Mouse (Mus musculus) heart, embryonic 12.5 days (tissue): ENCODE data around the gene Slc30a10. TPM values are rescaled to one million over a fixed set of nuclear protein-coding genes. Genes with fewer than 3 reads are reported as not detected.

Experiments
- ATAC-seq: fragments of 200-750 bp; cut with Nextera tagmentation; 2 replicates; pipeline ENCODE4 v1.8.0; 2017; ENCODE audit warnings: moderate TSS enrichment, moderate library complexity; ENCODE audit not compliant: insufficient number of reproducible peaks, low FRiP score
- H3K27ac ChIP-seq: fragments of 300-500 bp; sonication (generic); 2 replicates; pipeline ENCODE4 v1.5.1; 2016; ENCODE audit warnings: mild to moderate bottlenecking, moderate library complexity; ENCODE audit not compliant: poor library complexity, severe bottlenecking
- H3K27me3 ChIP-seq: fragments of 300-500 bp; sonication (generic); replicated peaks from 2 replicates; pipeline ENCODE4 v1.6.1; 2016; ENCODE audit warnings: mild to moderate bottlenecking, moderate library complexity
- H3K36me3 ChIP-seq: fragments of 300-500 bp; sonication (generic); 2 replicates; pipeline ENCODE4 v1.6.1; 2016; ENCODE audit warnings: mild to moderate bottlenecking, moderate library complexity
- H3K4me1 ChIP-seq: fragments of 300-500 bp; sonication (generic); replicated peaks from 2 replicates; pipeline ENCODE4 v1.6.1; 2016; ENCODE audit warnings: mild to moderate bottlenecking
- H3K4me2 ChIP-seq: fragments of 300-500 bp; sonication (generic); 2 replicates; pipeline ENCODE4 v1.6.1; 2016; ENCODE audit warnings: mild to moderate bottlenecking, moderate library complexity
- H3K4me3 ChIP-seq: fragments of 300-500 bp; sonication (generic); 2 replicates; pipeline ENCODE4 v1.5.1; 2016; ENCODE audit warnings: mild to moderate bottlenecking
- H3K9ac ChIP-seq: fragments of 300-500 bp; sonication (generic); 2 replicates; pipeline ENCODE4 v1.6.1; 2016; ENCODE audit warnings: mild to moderate bottlenecking, moderate library complexity
- H3K9me3 ChIP-seq: fragments of 300-500 bp; sonication (generic); replicated peaks from 2 replicates; pipeline ENCODE4 v1.6.1; 2016; ENCODE audit warnings: mild to moderate bottlenecking, moderate library complexity
- WGBS: fragments of 180-500 bp; shearing (Covaris S2); methylation state at CpG from one replicate; pipeline ENCODE4 v1.1.7; 2016; 5-methylcytosine and 5-hydroxymethylcytosine counted together
- polyA plus RNA-seq: library from polyadenylated mRNA; unstranded; fragments of >200 nt; fragmentation: Nextera tagmentation; extraction: Ambion mirVana; gene quantifications from 2 replicates; pipeline ENCODE4 v1.2.1, GENCODE M21; 2016

Gene Slc30a10
- polyA plus RNA-seq = 1.5 and 1.8 TPM in 2 replicates

- peak; percentile 93 for ATAC-seq
- 0 out of 2 replicates have a peak, but pooled peaks cover 5% of the 10 kb centered on the region for H3K9me3 ChIP-seq
- peaks cover 58% of the 10 kb centered on the region for H3K27me3 ChIP-seq
- H3K9ac ChIP-seq = peak within 1 kb of the TSS; percentile 69
- WGBS = 2% methylated on average over 18 of the region's 18 CpGs
- H3K4me1 ChIP-seq = peaks cover 4% of the 10 kb centered on the region
- H3K4me3 ChIP-seq = peak within 1 kb of the TSS; percentile 63
- no peaks in the 10 kb centered on the region for H3K36me3 ChIP-seq
- peak within 1 kb of the TSS; percentile 53 for H3K27ac ChIP-seq
- H3K4me2 ChIP-seq = peak within 1 kb of the TSS; percentile 99
These were observed at the start of gene Slc30a10 for GRCm38 (mm10) chr1:185454575-185454954. Gene Slc30a10 (plus strand): TSS chr1:185454848.

GRCm38 (mm10) chr1:185405921-185406320 lies 48.7 kb upstream of the Slc30a10 start:
- WGBS = 72% methylated on average over 10 of the region's 10 CpGs

GRCm38 (mm10) chr1:185409831-185410230 lies 44.8 kb upstream of the Slc30a10 start:
- Histone ChIP-seq H3K4me3 (no peak overlapping the region), H3K27ac (no peak overlapping the region), H3K36me3 (peaks cover 69% of the 10 kb centered on the region), H3K9ac (no peak overlapping the region), H3K4me1 (no peaks in the 10 kb centered on the region; the same call in 1 of the 2 replicates), H3K27me3 (no peaks in the 10 kb centered on the region), H3K9me3 (no peaks in the 10 kb centered on the region), H3K4me2 (no peak overlapping the region)
- ATAC-seq = no peak
- 77% methylated on average over 3 of the region's 3 CpGs for WGBS

More at GRCm38 (mm10) chr1:185405921-185406320, 48.7 kb upstream of the Slc30a10 start:
- ATAC-seq = no peak
- H3K36me3 ChIP-seq = peaks cover 68% of the 10 kb centered on the region
- H3K27me3 ChIP-seq = no peaks in the 10 kb centered on the region
- H3K27ac ChIP-seq = no peak overlapping the region
- H3K9me3 ChIP-seq = no peaks in the 10 kb centered on the region
- H3K4me3 ChIP-seq = no peak overlapping the region
- H3K4me2 ChIP-seq = no peak overlapping the region
- no peaks in the 10 kb centered on the region; the same call in 1 of the 2 replicates for H3K4me1 ChIP-seq
- H3K9ac ChIP-seq = no peak overlapping the region

- no peak for ATAC-seq
- Histone ChIP-seq H3K36me3 (peaks cover 76% of the 10 kb centered on the region), H3K27ac (no peak overlapping the region), H3K4me3 (no peak overlapping the region), H3K9me3 (no peaks in the 10 kb centered on the region), H3K9ac (no peak overlapping the region), H3K4me1 (no peaks in the 10 kb centered on the region), H3K27me3 (no peaks in the 10 kb centered on the region), H3K4me2 (no peak overlapping the region)
- WGBS = 92% methylated on average over 9 of the region's 9 CpGs
These were observed 36.6 kb upstream of the Slc30a10 start for GRCm38 (mm10) chr1:185418011-185418410.

GRCm38 (mm10) chr1:185419805-185420204 lies 34.8 kb upstream of the Slc30a10 start:
- no peak overlapping the region for H3K9ac ChIP-seq
- H3K36me3 ChIP-seq = peaks cover 77% of the 10 kb centered on the region
- H3K27ac ChIP-seq = no peak overlapping the region
- 84% methylated on average over 5 of the region's 5 CpGs for WGBS
- no peaks in the 10 kb centered on the region for H3K27me3 ChIP-seq
- H3K4me3 ChIP-seq = no peak overlapping the region
- ATAC-seq = no peak
- no peak overlapping the region for H3K4me2 ChIP-seq
- H3K9me3 ChIP-seq = no peaks in the 10 kb centered on the region
- H3K4me1 ChIP-seq = no peaks in the 10 kb centered on the region

- Histone ChIP-seq H3K27ac (no peak overlapping the region), H3K27me3 (no peaks in the 10 kb centered on the region), H3K4me2 (no peak overlapping the region), H3K4me3 (no peak overlapping the region), H3K36me3 (peaks cover 77% of the 10 kb centered on the region), H3K4me1 (no peaks in the 10 kb centered on the region), H3K9me3 (no peaks in the 10 kb centered on the region), H3K9ac (no peak overlapping the region)
- WGBS = 72% methylated on average over 6 of the region's 6 CpGs
- ATAC-seq = no peak
These were observed 33.9 kb upstream of the Slc30a10 start for GRCm38 (mm10) chr1:185420776-185421175.

GRCm38 (mm10) chr1:185426583-185426982 lies 28.1 kb upstream of the Slc30a10 start:
- H3K36me3 ChIP-seq = peaks cover 68% of the 10 kb centered on the region
- 92% methylated on average over 5 of the region's 5 CpGs for WGBS
- H3K27me3 ChIP-seq = no peaks in the 10 kb centered on the region
- no peaks in the 10 kb centered on the region for H3K4me1 ChIP-seq
- no peak for ATAC-seq
- no peak overlapping the region for H3K4me2 ChIP-seq
- no peaks in the 10 kb centered on the region for H3K9me3 ChIP-seq
- H3K27ac ChIP-seq = no peak overlapping the region
- H3K4me3 ChIP-seq = no peak overlapping the region
- no peak overlapping the region for H3K9ac ChIP-seq

- Histone ChIP-seq H3K9me3 (no peaks in the 10 kb centered on the region), H3K36me3 (peaks cover 41% of the 10 kb centered on the region), H3K9ac (no peak overlapping the region), H3K4me3 (no peak overlapping the region), H3K4me2 (no peak overlapping the region), H3K27me3 (no peaks in the 10 kb centered on the region), H3K4me1 (no peaks in the 10 kb centered on the region), H3K27ac (no peak overlapping the region)
- ATAC-seq = no peak
- WGBS = 95% methylated on average over 5 of the region's 5 CpGs
These were observed 24.2 kb upstream of the Slc30a10 start for GRCm38 (mm10) chr1:185430488-185430887.

- Histone ChIP-seq H3K9ac (no peak overlapping the region), H3K36me3 (peaks cover 33% of the 10 kb centered on the region), H3K9me3 (no peaks in the 10 kb centered on the region), H3K27ac (no peak overlapping the region), H3K4me1 (no peaks in the 10 kb centered on the region), H3K4me3 (no peak overlapping the region), H3K4me2 (no peak overlapping the region), H3K27me3 (peaks cover 7% of the 10 kb centered on the region; the same call in 1 of the 2 replicates)
- 68% methylated on average over 6 of the region's 6 CpGs for WGBS
- no peak for ATAC-seq
These were observed 23.2 kb upstream of the Slc30a10 start for GRCm38 (mm10) chr1:185431245-185431997.

- Histone ChIP-seq H3K4me2 (no peak overlapping the region), H3K9me3 (no peaks in the 10 kb centered on the region), H3K9ac (no peak overlapping the region), H3K4me1 (no peaks in the 10 kb centered on the region), H3K4me3 (no peak overlapping the region), H3K27me3 (peaks cover 11% of the 10 kb centered on the region; the same call in 1 of the 2 replicates), H3K27ac (no peak overlapping the region), H3K36me3 (peaks cover 27% of the 10 kb centered on the region)
- ATAC-seq = no peak
- WGBS = 80% methylated on average over 13 of the region's 13 CpGs
These were observed 22.7 kb upstream of the Slc30a10 start for GRCm38 (mm10) chr1:185431998-185432317.

- Histone ChIP-seq H3K36me3 (peaks cover 18% of the 10 kb centered on the region), H3K4me3 (no peak overlapping the region), H3K27me3 (peaks cover 11% of the 10 kb centered on the region; the same call in 1 of the 2 replicates), H3K4me2 (no peak overlapping the region), H3K9ac (no peak overlapping the region), H3K9me3 (no peaks in the 10 kb centered on the region), H3K4me1 (no peaks in the 10 kb centered on the region), H3K27ac (no peak overlapping the region)
- 66% methylated on average over 6 of the region's 6 CpGs for WGBS
- no peak for ATAC-seq
These were observed 21.5 kb upstream of the Slc30a10 start for GRCm38 (mm10) chr1:185433112-185433511.
